Mouse (Mus musculus) lung, postnatal 36 days (tissue): Measurements from ENCODE around the gene Fam32a.
A peak's percentile ranks its signal among the peaks of the same experiment; 100 is the strongest.

Experiments used
- DNase-seq: peaks from one replicate; pipeline ENCODE4 v3.0.0; 2022; ENCODE audit warnings: mixed read lengths

Fam32a gene

GRCm38 (mm10) chr8:72240951-72241350, 21.4 kb downstream of the Fam32a start:
- DNase-seq = peak; percentile 15

DNA sequence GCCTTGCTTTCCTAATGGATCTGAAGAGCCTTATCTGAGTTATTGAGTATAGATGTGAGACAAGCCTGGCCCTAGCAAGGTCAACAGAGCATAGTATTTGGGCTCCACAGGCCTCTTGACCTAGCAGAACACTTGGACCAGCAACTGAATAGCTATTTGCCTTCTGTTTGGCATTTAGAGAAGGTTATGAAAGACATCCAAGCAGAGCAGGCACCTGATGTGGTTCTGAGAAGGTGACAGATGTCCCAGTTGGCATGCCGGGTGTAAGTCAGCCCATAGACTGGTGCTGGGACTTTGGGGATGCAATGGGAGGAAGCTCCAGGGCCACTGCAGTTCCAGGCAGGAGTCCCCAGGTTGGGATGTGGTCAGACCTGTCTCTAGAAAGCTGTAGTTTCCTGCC, 22.7 kb downstream of the Fam32a start:
- no peak for DNase-seq

- DNase-seq = peak; percentile 30
Measured at GRCm38 (mm10) chr8:72244610-72245009, 25.1 kb downstream of the Fam32a start.

DNA sequence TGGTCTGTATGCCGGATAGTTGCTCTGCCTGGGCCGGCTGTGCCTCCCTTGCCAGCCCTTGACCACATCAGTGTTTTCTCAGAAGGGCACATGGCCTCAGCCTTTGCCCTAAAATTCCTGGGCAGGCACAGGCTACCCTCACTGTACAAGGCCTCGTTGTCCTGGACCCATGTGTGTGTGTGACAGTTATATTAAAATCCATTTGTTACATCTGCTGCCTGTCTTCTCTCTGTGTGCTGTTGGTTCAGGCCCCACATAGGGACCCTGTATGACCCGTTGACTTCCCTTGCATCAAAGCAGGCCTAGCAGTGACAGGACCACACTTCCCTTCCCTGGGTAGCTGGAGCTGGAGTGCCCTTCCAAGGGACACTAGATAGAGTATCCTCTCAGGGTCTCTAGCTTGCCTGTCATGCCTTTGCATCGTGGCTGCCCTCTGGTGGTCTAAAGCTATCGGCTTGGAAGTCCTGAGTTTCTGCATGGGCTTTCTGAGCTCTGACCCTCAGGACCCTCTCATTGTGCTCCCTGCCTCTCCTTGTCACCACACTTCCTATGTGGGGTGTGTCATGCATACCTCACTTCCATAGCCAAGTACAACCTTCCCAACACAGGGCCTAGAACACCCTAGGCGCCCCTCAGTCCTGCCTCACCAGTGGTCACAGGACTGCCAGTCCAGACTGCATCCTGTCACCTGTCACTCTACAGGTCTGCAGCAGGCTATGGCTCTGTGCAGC, 37.8 kb downstream of the Fam32a start:
- peak; percentile 70 for DNase-seq

GRCm38 (mm10) chr8:72257902-72258238, 38.3 kb downstream of the Fam32a start:
- no peak for DNase-seq

DNA sequence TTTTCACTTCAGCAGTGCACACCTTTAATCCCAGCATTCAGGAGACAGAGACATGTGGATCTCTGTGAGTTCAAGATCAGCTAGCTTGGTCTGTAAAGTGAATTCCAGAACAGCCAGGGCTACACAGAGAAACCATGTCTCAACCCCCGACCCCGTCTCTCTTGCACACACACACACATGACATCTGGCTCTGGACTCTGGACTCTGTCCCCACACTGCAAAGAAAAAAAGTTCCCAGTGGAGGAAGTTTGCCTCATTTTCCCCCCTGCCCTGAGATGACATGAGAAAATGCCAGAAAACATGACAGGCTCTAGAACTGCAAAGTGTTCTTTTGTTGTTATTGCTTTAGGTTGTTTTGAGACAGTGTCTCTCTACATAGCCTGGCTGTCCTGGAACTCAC, 40.3 kb downstream of the Fam32a start:
- DNase-seq = no peak

- no peak for DNase-seq
Measured at GRCm38 (mm10) chr8:72260585-72260984, 41.1 kb downstream of the Fam32a start.

DNA sequence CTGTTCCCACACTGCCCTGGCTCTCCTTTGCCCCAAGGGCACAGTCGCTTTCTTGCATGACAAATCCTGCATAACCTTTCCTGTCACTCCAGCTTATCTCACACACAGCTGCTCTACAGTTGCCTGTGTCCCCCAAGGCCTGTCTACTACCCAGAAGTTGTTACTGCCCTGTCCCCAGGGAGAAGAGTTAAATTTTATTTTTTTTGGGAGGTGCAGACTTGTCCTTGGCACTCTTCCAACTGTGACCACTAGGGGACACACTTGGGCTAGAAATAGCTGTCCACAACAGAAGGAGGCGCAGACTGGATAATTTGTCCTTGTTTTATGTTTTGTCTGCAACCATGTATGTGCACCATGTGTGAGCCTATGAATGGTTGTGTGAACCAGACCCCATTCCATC, 41.5 kb downstream of the Fam32a start:
- DNase-seq = peak; percentile 84

DNA sequence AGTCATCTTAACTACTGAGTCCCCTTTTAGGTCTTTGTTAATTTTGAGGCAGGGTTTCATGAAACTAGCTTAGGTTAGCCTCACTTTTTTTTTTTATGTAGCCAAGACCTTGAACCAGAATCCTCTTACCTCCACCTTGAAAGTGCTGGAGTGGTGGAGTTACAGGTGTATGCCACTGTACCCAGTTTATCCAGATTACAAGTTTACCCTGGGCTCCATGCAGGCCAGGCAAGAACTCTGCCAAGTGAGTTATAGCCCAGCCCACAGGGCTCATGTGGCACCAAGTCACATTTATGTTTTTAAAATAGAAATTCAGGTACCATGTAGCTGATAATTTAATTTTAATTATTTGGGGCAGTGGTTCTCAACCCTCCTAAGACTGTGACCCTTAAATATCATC, 41.9 kb downstream of the Fam32a start:
- DNase-seq = no peak

- DNase-seq = peak; percentile 66
Measured at GRCm38 (mm10) chr8:72261872-72262271, 42.3 kb downstream of the Fam32a start.

DNA sequence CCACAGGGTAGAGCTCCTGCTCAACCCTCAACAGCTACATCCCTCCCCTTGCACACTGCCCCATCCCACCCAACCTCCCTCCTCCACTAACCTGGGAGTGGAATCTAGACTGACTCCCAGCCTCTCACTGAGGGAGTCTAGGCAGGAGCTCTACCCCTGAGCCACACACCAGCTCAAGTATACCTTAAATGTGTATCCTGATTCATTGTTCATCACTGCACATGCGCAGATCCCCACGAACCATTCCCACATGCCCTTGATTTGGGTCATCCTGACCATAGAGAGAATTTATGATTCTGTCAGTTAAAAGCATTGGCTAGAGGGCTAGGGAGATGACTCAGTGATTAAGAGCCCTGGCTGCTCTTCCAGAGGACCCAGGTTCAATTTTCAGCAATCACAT, 43.2 kb downstream of the Fam32a start:
- no peak for DNase-seq

GRCm38 (mm10) chr8:72263451-72263850, 43.9 kb downstream of the Fam32a start:
- DNase-seq = no peak

- peak; percentile 75 for DNase-seq
Measured at GRCm38 (mm10) chr8:72265342-72265741, 45.8 kb downstream of the Fam32a start.

- DNase-seq = no peak
Measured at GRCm38 (mm10) chr8:72266671-72267070, 47.1 kb downstream of the Fam32a start.

DNA sequence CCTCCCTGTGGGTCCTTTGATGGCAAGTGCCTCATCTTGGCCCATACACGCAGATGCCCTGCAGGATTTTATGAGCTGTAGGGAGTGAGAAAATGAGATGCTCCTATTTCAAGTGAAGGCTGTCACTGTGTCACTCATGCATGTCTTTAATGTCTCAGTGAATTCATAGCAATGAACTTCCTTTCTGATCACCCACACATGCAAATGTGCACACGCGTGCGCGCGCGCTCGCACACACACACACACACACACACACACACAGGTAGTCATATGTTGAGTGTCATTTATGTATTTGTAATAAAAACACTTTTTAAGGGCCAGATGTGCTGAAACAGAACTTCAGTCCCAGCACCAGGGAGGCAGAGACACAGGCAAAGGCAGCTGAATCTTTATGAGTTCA, 47.6 kb downstream of the Fam32a start:
- DNase-seq = no peak

- peak; percentile 95 for DNase-seq
Measured at GRCm38 (mm10) chr8:72268356-72268755, 48.8 kb downstream of the Fam32a start.

GRCm38 (mm10) chr8:72270606-72271005, 51.1 kb downstream of the Fam32a start:
- DNase-seq = peak; percentile 29

DNA sequence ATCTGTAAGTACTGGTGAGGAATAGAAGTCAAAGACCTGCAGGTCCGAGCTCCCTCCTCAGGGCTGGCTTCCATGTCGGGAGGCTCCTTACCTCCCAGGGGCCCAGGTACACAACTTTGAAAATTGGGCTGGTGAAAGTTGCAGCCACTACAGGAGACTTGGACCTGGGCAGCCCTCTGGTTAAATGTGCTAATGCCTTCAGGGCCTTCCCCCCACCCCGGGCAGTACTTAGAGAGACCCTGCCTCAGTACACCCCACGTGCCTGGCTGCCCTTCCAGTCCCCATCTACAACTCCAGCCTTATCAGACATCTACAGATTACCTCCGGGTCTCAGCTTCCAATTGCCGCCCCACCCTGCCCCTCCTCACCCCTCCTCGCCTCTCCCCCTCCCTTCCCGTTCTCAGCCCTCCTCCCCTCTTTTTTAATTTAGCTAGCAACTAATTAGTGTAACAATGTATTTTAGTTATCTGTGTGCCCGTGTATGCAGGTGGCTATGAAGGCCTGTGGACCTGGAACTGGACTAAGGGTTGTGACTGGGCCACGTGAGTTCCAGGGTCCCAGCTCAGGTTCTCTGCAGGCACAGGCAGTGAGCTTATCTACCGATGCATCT, 51.6 kb downstream of the Fam32a start:
- no peak for DNase-seq

DNA sequence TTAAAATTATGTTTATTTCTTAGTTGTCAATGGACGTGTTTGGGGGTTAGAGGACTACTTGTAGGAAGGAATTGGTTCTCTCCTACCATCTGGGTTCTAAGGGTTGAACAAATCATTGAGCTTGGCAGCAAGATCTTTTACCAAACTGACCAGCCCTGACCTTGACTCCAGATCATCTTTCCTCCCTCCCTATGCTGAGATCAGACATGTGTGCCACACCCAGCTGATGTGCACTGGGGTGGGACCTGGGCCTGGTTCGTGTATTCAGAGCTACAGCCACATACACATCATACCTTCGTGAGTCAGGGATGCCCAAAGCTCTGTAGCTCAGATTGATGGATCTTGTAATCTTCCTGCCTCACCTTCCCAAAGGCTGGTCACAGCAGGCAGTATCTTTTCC, 52.2 kb downstream of the Fam32a start:
- DNase-seq = no peak

DNA sequence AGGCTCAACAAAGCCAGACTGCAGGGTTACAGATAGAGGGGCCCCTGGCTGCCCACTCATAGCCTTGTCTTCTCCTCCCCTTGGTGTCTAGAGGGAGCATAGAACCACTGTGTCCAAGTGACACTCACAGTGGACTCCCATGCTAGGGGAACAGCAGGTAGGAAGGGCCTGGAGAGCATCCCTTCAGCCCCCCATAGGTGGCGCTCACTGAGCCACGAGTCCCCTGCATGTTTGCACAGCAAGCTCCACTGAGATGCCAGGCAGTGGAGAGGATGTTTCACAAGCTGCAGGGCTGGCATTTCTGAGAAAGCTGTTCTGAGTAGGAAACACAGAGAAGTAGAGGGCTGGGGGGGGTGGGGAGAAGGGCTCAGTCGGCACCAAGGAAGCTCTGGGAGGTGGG, 52.8 kb downstream of the Fam32a start:
- DNase-seq = peak; percentile 90

DNA sequence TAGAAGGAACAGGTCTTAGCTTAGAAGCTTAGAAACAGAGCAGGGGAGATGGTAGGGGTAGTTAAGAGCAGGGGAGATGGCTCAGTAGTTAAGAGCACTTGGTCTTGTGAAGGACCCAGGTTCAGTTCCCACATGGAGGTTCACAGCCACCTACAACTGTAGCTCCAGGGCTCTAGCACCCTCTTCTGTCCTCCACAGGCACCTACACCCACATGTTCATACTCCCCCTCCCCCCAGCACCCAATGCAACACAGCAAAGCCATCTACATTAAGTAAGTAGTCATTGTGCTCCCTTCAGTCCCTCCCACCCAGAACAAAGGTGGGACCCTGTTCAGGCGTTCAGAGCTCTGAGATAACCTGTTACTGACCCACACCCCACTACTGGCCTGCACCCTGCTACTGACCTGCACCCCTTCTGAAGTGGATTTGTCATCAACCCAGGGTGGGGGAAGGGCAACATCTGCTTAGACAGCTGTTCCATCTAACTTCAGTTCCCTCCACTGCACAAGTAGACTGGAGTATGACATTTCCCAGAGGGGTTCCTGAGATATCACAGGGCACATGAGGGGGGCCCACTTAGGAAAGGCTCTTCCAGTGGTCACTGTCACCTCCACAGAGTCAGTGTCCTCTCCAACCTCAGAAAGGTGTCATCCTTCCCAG, 53.7 kb downstream of the Fam32a start:
- DNase-seq = no peak

DNA sequence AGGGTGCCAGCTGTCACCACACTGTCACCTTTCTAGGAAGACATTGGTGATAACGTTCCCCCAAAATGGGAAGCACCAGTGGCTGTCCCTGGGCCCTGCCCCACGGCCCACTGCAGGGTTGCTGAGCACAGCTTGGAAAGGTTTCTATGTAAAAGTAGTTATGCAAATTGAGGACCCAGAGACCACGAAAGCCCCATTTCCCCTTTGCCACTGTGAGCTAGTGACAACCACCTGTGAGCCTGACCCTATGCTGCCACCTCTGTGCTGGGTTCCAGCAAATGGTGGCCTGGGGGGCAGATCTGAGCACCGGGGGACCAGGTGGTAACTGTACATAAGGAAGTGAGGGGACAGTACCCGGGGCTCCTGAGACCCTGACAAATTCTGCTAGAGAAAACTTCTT, 54.3 kb downstream of the Fam32a start:
- DNase-seq = peak; percentile 32
